Mouse (Mus musculus): ENCODE measurements around the gene Fbn1.

Gene Fbn1

DNA sequence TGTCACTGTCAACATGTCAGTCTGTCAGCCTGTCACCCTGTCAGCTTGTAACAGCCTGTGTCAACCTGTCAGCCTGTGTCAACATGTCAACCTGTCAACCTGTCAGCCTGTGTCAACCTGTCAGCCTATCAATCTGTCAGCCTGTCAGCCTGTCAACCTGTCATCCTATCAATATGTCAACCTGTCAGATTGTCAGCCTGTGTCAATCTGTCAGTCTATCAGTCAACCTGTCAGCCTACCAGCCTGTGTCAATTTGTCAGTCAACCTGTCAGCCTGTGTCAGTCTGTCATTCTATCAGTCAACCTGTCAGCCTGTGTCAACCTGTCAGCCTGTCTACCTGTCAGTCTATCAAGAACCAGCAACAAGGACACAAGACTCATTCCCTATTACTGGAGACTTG, 6.3 kb downstream of the Fbn1 start:
- no peak for DNase-seq (ENCODE audit: low read depth)

DNA sequence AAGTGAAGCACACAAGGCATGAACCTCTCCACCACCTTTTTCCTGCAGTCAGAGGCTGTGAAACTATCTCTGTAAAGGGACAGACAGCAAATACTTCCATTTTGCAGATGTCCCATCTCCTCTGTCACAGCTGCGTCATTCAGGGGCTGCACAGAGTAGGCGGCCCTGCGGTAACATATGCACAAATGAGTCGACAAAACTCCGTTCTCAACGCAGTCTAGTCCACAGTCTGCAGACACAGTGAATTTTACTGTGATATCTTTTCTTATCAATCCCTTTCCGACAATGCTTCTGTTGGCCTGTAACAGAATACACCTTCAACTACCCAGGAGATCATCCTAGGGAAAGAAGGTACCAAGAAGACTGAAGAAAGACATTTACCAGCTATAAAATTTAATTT, 9.6 kb downstream of the Fbn1 start:
- no peak for DNase-seq (ENCODE audit: low read depth)

DNA sequence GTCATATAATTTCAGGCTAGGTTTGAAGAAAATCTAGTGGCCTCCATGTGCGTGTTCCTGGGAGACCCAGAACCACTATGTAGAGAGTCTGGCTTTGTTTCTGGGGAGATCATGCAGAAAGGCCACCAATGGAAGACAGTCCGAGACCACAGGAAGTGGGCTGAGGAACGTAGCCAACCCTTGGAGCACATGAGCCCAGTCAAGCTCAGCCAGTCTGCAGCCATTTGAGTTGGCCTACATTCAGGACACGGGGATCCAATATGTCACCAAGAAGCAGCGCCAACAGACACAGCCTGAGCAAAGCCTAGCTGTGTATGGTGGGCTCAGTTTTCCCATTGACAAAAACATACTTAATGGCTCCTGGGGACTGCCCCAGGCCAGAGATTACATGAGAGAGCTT, 11.1 kb downstream of the Fbn1 start:
- no peak for DNase-seq (ENCODE audit: low read depth)

DNA sequence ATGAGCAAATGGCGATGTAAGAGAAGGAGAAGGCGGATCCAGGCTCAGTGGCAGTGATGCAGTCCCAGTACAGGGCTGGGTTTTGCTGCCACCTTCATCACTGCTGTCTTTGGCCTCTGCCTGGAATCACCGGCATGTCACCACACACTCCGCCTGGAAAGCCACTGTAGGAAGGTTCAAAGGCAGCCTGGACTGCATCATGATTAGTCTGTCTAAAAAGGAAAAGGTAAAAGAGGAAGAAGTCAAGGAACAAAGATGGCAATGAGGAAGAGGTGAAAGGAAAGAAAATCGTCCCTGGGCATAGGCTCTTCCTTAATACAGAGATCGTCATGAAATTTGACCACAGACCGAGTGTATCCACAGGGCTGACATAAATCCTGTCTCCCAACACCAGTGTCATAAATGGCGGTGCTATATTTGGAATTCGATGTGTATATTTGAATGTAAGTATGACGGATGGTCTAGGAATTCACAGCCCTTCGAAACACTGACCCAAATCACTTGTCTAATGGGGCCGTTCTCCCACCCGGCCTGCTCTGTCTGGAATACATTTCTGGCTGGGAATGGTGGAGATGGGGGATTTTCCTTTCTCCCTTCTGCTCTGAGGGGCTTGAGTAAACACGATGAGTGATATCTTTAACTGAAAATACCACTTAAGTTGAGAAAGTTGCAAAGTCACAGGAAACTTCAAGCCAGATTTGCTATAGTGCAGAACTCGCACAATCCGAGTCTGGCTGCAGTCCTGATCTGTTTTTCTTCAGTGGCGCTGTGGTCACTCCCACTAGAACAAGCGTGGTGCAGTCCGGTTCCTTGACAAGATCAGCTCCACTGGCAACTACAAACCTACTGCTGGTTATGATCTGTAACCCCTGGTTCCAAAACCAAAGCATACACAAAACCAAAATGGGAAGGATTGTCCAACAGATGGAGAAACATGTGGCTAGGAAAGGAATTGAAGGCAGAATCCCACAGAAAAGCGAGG, 12.7 kb downstream of the Fbn1 start:
- DNase-seq (ENCODE audit: low read depth) = no peak

DNA sequence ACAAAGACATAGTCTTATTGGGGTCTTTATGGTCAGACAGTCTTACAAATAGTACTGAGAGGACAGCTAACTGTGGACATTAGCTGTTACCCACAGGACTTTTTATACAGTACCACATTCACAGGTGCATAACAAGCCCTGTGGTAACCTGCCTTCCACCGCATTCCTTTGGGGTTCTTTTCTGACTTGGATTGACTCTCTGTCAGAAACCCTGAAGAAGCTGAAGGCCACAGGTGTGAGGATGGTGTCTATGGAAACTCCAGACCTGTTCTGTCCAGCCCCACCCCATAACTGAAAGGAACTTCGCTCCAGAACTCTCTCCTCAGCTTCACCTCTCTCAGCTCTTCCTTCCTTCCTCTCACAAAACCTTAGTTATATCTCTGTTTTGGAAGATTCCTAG, 13.5 kb downstream of the Fbn1 start:
- DNase-seq (ENCODE audit: low read depth) = no peak

DNA sequence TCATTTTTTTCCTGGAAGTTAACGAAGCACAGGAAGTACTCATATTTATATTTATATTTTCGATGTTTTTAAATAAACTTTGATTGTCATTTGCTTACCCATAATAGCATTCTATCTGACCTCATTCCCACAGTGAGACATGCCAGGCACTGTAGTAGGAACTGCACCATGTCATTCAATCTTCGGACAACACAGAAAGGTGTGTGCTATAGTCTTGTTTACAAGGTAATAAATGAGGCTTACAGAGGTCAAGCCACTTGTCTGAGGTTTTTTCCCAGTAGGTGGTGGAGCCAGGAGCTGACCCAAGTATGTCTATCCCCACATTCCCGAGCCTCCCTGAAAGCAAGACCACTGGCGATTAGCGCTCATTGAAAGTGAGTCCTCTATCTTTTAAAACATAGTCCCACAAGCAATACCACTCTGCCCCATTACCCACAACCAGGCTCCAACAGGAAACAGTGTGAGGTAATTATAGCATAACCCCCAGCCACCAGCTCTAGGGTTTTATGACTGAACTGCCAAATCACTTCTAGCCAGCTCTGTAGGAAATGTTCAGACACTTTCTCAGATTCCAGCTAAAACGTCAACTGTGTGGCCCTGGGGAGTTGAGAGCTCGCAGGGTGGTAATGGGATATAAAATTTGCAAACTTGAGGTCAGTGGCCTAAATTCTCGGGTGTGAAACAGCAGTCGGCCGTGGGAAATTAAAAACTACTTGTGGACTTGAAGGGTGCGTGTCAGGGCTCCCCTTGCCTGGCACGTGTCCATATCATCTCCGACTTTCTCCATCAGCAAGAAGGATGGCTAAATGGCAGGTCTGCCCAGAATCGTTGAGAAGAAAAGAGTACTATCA, 15.5 kb downstream of the Fbn1 start:
- no peak for DNase-seq (ENCODE audit: low read depth)

DNA sequence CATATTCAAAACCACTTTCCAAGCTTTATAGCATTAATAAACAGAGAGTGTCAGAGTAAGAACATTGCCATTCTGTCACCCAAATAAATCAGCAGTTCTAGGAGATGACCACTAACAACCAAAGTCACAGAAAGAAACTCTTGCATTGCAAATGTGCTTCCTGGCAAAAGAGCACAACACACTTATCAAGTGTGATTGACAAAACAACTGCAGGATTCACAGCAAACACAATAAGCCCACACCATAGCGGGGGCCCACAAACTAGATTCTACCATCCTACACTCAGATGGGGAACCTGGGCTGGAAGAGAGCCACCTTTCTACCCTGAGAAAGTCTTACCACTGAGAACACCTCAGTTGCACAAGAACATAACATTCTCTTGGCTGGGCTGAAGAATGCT, 17.8 kb downstream of the Fbn1 start:
- DNase-seq (ENCODE audit: low read depth) = no peak

DNA sequence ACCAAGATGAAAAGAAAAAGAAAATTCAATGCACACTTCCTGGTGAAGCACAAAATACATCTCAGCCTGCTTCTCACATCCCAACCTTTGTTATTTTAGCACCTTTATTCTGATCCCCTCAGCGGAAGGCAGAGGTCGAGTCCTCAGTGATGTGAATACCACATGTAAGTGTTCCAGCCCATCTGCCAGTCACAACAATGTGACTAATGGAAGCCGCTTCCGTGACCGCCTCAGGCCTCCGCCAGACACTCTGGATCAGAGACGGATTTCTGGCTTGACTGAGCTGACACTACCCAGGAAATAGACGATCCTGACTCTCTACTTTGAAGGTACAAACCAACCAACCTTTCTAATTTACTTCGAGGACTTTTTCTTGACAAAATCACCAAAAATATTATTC, 22.9 kb downstream of the Fbn1 start:
- DNase-seq (ENCODE audit: low read depth) = no peak

DNA sequence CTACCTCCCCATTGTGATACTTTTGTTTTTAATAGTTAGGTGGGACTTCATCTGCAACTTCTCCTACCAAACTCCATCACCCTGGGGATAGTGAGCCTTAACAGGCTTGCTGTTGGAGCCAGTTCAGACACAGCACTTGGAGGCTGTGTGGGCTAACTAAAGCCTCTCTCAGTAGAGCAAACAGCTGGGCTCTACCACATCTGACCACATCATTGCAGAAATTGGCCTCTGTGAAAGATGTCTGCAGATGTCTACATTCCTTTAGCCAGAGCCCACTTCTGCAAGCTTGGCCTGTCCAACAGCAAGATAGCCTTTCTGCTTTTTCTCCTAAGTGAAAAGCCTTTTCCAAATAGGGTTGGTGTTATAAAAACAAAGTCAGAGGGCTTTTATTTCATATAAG, 23.6 kb downstream of the Fbn1 start:
- no peak for DNase-seq (ENCODE audit: low read depth)

DNA sequence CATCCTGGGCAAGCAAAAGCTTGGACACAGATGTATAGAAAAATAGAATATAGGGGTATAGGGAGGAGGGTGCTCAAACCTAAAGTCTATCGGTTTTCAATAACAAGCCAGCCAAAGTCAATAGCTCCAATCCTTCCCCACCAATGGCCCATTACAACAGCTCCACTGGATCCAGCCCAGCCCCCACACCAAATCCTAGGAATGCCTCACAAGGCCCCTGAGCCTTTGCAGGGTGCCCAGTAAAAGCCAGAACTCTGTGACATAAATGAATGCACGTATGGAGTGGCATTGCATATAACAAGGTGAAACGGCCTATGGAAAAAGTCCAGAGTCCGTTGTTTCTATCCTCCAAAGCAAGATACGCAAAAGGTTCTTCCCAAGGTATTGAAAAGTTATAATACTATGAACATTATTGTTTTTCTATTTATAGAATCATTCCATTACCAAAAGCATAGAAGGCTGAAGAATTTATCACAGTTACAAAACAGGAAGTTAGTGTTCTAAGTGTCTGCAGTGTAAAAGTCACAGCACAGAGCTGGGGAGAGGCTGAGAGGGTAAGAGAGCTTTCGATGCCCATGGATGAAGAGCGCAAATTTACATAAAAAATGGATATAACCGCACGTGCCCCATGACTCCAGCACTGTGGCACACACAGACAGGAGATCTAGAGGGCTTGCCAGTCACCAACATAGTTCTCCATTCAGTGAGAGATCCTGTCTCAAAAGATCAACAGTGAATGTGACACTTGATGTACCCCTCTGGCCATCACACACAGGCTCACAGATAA, 26.1 kb downstream of the Fbn1 start:
- no peak for DNase-seq (ENCODE audit: low read depth)

DNA sequence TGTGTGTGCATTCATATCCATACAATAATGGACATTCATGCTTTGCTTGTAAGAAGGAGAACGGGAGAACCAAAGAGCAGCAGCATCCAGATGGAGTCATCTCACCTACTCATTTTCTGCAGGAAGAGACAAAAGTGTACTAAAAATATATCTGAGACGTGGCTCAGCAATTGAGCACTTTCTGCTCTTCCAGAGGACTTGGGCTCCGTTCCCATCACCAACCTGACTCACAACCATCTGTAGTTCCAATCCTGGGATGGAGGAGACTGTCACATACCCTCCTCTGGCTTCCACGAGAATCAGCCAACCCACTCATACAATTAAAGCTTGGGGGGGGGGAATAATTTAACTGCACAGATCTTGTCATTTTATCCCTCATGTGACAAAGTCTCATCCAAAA, 26.7 kb downstream of the Fbn1 start:
- DNase-seq (ENCODE audit: low read depth) = no peak

DNA sequence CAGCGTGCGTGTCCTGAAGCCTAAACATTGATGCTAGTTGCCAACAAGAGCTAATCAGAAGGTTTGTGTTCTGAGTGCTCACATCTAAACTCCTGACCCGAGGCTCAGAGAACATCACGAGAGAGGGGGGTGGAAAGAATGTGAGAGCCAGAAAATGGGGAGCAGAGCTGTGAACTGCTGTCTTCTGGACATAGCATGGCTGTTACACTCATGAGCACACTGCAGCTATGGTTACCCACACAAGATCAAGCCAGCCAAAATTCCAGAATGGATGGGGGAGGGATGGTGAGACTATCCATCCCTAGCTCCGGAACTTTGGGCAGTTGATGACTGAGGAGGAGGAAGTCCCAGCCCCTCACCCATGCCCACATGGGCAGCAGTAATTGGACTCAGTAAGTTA, 27.7 kb downstream of the Fbn1 start:
- DNase-seq (ENCODE audit: low read depth) = no peak

DNA sequence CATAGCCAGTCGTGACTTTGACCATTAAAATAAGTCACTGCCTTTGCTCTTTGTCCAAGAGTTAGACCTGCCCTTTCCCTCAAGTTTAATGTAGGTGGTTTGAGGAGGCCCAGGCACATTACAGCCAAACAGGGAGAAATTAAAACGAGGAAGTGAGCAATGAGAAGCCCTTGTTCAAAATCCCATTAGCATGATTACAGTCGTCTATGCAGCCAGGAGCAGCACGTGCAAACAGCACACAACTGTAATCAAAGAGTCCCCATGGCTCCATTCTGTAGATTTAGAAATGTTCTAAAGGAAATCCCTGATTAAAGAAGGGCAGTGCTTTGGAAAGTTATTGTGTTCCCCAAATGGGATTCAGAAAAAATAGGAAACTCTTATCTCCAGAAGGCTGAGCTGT, 29.1 kb downstream of the Fbn1 start:
- no peak for DNase-seq (ENCODE audit: low read depth)

DNA sequence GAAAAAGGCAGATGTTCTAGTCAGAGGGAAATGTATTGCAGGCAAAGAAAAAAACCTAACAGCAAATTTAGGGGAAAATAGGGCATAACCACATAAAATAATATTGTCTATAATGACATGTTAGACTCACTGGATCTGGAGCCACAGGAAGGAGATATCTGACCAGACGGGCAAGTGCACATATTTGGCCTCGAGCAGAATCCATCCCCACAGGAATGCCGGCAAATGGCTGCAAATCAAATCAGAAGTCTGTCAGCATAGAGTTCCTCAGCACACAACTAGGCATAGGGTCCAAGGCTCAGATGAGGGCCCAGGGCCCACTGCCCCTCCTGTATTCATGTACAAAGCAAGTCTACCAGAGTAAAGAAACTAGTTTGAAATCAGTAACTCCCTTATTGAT, 30.4 kb downstream of the Fbn1 start:
- no peak for DNase-seq (ENCODE audit: low read depth)

DNA sequence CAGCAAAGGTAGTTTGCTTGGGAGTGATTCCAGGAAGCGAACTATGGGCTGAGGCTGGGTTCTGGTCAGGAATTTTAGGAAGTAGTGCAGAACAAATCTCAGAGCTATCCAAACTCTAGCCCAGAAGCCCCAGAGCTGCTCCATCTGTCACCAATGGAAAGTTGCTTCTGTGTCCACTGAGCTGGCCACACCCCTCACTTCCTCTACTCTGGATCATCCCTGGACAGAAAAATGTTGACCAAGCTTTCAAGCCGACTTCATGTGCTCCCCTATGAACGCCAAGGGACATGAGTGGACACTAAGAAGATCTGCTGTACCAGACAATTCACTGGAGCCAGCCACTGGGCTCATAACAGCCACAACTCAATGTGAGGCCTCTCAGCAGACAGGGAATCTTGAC, 31.6 kb downstream of the Fbn1 start:
- no peak for DNase-seq (ENCODE audit: low read depth)

DNA sequence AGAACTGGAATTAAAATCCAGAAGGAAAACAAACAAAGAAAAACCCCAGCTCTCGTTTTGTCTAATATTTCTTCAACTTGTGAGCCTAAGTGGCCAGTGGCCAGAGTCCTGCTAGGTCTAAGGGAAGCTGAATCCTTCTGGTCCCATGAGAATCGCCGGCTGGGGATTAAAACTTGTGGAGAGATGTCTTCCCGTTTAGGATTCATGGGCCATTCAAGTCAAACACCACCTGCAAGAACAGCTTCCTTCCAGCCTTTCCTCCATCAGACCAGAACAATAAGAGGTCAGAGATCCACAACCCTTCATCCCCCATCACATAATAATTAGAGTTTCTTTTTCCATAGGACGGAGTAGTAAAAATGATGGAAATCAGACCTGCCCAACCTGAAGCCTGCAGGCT, 33.1 kb downstream of the Fbn1 start:
- DNase-seq (ENCODE audit: low read depth) = no peak

DNA sequence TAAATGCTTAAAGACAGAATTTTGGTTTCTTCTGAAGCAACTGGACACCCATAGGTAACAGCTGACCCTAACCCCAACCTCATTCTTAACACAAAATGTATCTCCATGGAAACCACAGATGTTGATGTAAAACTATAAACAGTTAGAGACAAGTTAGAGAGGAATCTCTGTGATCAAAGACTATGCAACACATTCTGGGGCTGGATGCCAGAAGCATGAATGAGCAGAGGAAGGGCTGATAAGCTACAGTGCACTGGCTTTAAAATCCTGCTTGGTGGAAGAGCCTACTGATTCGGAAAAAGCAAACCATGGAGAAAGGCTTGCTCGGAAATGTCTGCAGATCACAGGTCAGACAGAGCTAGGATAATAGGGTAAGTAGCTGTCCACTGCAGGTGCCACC, 34.6 kb downstream of the Fbn1 start:
- DNase-seq (ENCODE audit: low read depth) = no peak

DNA sequence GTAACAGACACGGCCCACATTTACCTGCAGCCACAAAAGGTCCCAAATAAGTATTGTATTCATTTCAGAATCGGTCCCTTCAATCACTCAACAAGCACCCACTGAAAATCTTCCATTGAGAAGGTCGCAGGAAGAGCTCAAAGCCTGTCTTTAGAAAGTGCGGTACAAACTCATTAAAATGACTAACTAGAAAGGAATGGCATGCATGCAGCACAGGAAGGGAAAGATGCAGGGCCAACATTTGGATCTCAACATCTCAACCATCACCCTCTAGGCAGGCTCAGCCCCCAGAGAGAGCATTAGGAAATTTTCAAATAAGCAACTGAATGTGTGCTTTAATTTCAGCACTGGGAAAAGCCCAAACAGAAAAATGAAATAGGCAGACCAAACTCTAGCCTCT, 36.1 kb downstream of the Fbn1 start:
- DNase-seq (ENCODE audit: low read depth) = no peak

DNA sequence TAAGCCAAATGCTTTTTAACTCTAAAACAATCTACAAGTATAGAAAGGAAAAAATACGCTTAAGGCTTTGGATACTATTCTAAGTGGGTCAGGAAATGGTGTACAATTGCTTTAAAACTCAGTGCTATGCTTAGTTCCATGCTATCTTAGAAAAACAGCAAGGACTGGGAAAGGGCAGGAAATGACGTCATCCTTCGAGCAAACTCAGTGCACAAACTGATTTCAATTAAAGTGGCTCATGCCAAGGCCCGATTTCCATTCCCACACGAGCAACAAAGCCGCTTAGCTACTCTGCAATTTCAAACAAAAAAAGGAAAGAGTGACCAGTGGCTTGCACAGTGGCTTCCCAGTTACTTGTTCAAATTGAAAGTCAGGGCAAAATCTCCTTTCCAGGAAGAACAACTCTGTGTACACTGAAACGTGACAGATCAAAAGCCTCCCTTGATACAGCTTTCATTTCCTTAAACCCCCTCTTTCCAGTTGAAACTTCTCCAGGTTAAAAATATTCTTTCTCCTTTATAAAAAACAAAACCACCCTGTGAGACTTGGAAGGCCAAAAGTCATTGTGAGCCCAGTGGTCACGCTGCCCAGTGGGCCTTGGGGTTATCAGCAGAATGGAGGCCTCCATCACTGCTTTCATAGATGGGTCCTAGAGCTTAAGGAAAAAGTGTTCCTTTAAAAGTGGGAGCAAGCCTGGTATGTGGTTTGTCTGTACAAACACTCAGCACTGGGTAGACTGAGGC, 37.1 kb downstream of the Fbn1 start:
- peak; percentile 1 for DNase-seq (ENCODE audit: low read depth)

DNA sequence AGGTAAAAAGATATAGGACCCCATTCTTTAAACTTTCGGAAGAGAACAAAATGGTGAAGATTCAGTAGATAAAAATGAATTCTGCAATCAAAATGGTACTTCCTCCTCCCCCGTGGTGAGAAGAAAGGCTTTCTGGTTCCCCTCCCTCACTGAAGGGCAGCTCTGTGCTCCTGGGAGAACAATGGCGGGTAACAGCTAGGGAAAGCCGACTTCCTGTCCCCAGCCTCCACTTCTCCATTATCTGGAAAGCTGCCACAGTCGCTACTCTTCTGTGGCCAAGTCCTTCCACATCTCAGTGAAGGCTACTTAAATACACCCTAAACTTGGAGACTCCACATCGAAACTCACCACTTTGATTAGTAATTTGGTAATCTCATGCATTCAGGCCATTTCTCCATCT, 43.8 kb downstream of the Fbn1 start:
- no peak for DNase-seq (ENCODE audit: low read depth)

DNA sequence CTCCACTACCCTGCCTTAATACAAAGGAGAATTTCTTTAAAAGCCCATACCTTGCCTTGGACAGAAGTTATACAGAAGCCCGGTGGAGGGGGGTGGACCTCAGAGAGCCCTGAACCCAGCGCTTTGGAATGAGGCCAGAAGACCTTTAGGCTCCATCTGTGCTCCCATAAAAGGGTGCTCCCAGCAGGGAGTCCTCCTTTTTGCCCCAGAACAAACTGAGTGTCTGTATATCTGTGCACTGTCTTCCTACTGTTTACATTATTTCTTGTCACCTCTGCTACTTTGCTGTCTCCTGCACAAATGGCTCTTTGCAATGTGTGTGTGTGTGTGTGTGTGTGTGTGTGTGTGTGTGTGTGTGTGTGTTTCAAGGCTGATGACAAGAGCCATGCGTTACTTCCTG, 48.7 kb downstream of the Fbn1 start:
- no peak for DNase-seq (ENCODE audit: low read depth)

All from induced T-regulatory cell, adult 2 months (primary cell).